In the genomic region with DNA sequence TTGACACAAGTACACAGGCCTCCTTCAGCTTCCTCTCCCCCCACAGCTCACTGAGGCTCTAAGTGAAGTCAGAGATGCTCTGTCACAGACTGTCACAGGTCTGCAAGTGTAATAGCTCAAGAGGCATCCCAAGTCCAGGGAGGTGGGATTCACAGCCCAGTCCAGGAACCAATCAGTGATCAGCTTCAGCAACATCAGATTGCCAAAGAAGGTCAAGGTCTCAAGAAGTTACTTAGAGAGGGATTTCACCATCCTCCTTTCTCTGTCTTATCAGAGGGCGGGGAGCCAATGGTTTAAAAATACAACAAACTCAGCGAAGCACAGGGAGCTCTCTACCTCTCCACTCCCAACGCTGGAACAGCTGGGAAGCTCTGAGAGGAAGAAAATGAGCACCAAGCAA, we compare ENCODE assay signal across 33 mouse cellular contexts. TPM values are rescaled to one million over a fixed set of nuclear protein-coding genes. Genes with fewer than 3 reads are reported as not detected.
A peak's percentile ranks its signal among the peaks of the same experiment; 100 is the strongest.
DNase-seq lines count a peak whose midpoint lies in the region.
"Had no signal": no experiment of that assay in that cellular context is flagged by ENCODE, and none has a peak within 500 bp of the region (broad histone marks: within the 10 kb centered on the region; RNA-seq: fewer than 3 reads in every experiment).

No protein-coding gene starts in this region.

- intact Hi-C loops in heart, postnatal 10 days (cut with DNase I) = no loop called here

- DNase-seq in adrenal gland, adult 2 months = peak; percentile 50
- no peak for DNase-seq in adrenal gland, adult 18-20 months (ENCODE audit: low spot score in 2 of 2)
- DNase-seq in heart, postnatal 10 days = peak; percentile 22 to 29
- DNase-seq in heart, postnatal 4 days = no peak
- DNase-seq in ovary, adult 18-20 months (ENCODE audit: low spot score) = peak; percentile 41
- DNase-seq in ovary, postnatal 36 days (ENCODE audit: low spot score) = no peak
- no peak for DNase-seq in embryo, embryonic 10.5 days (ENCODE audit: low spot score)
- DNase-seq: cerebellum, adult 18-20 months; cerebellum, postnatal 10 days; gastrocnemius, adult 2 months; gastrocnemius, postnatal 36 days; kidney, postnatal 10 days; layer of hippocampus, adult 9-11 months; liver, embryonic 13.5 days; lung, embryonic 14.5 days; lung, postnatal 14 days; midbrain, embryonic 14.5 days; right cerebral cortex, adult 18-20 months; spleen, adult 18-20 months; thymus, adult 2 months; thymus, postnatal 36 days had no signal

RNA-seq across cellular contexts. Expression of a gene that starts 8.9 kb away (rescaled TPM):
- total RNA-seq in adrenal gland, adult 2 months (2021) = 100 to 1,000 TPM; 106 to 138 TPM
- 91.6 and 107 TPM in 2 replicates for polyA plus RNA-seq in adrenal gland, adult 2 months (2012; rRNA removed)
- total RNA-seq in adrenal gland, adult 18-20 months (2021) = 100 to 1,000 TPM; 116 to 128 TPM
- total RNA-seq in heart, postnatal 10 days (2021) = 10 to 100 TPM; 78.9 to 81.4 TPM
- 10 to 100 TPM; 72.7 to 81.2 TPM for total RNA-seq in heart, postnatal 4 days (2021)

RNA-seq across cellular contexts. Expression of a gene that starts 12.4 kb away (rescaled TPM):
- total RNA-seq in adrenal gland, adult 2 months (2021) = not detected
- polyA plus RNA-seq in adrenal gland, adult 2 months (2012; rRNA removed) = not detected in 2 replicates
- total RNA-seq in adrenal gland, adult 18-20 months (2021) = not detected
- total RNA-seq in heart, postnatal 10 days (2021) = not detected
- total RNA-seq in heart, postnatal 4 days (2021) = not detected
- total RNA-seq: common myeloid progenitor, adult 5-6 weeks; gastrocnemius, adult 2 months; gastrocnemius, postnatal 36 days; heart, adult 8-10 months; hematopoietic stem cell, adult 5-6 weeks had no signal
- polyA plus RNA-seq: erythroblast, embryonic 14.5 days; forebrain, embryonic 11.5 days; forebrain, embryonic 16.5 days; G1E; heart, embryonic 15.5 days; inflammation-experienced regulatory T-cells, adult 6 months; limb, embryonic 11.5 days; liver, embryonic 13.5 days; lung, embryonic 14.5 days; midbrain, embryonic 14.5 days; neural tube, embryonic 15.5 days; stomach, embryonic 16.5 days; thymus, adult 2 months had no signal

RNA-seq across cellular contexts. Expression of a gene that starts 52.0 kb away (rescaled TPM):
- 10 to 100 TPM; 49.6 to 69.6 TPM for total RNA-seq in adrenal gland, adult 2 months (2021)
- polyA plus RNA-seq in adrenal gland, adult 2 months (2012; rRNA removed) = 5.7 and 6.6 TPM in 2 replicates
- 10 to 100 TPM; 65.9 to 92.5 TPM for total RNA-seq in adrenal gland, adult 18-20 months (2021)
- 10 to 100 TPM; 77.1 to 77.2 TPM for total RNA-seq in heart, postnatal 10 days (2021)
- total RNA-seq in heart, postnatal 4 days (2021) = 10 to 100 TPM; 74.3 to 92.5 TPM

Comparison
In these comparisons a context has a peak if more than half of its experiments do, and no peak if none do; other contexts are left out.
1. DNase-seq: peak in adrenal gland, adult 2 months (single experiment), heart, postnatal 10 days (2 of 2) and ovary, adult 18-20 months (single experiment); none in adrenal gland, adult 18-20 months (0 of 2), heart, postnatal 4 days (single experiment), ovary, postnatal 36 days (single experiment) and embryo, embryonic 10.5 days (single experiment).